Mouse (Mus musculus) midbrain, embryonic 16.5 days (tissue): ENCODE measurements around the gene Nxnl1. TPM values are rescaled to one million over a fixed set of nuclear protein-coding genes. Genes with fewer than 3 reads are reported as not detected.

Experiments used
- ATAC-seq: fragments of 200-750 bp; cut with Nextera tagmentation; 2 replicates; pipeline ENCODE4 v1.8.0; 2017; ENCODE audit warnings: moderate TSS enrichment
- H3K27ac ChIP-seq: fragments of 300-500 bp; sonication (generic); 2 replicates; pipeline ENCODE4 v1.5.1; 2014; ENCODE audit warnings: mild to moderate bottlenecking, low read length, mixed read lengths
- H3K27me3 ChIP-seq: fragments of 300-500 bp; sonication (generic); 2 replicates; pipeline ENCODE4 v1.6.1; 2014; ENCODE audit warnings: low read depth, low read length, mixed read lengths; ENCODE audit not compliant: control insufficient read depth, insufficient read depth
- H3K36me3 ChIP-seq: fragments of 300-500 bp; sonication (generic); 2 replicates; pipeline ENCODE4 v1.6.1; 2014; ENCODE audit warnings: mild to moderate bottlenecking, low read length, moderate library complexity, mixed read lengths; ENCODE audit not compliant: control insufficient read depth, insufficient read depth
- H3K4me1 ChIP-seq: fragments of 300-500 bp; sonication (generic); 2 replicates; pipeline ENCODE4 v1.6.1; 2014; ENCODE audit warnings: mild to moderate bottlenecking, low read length, mixed read lengths; ENCODE audit not compliant: control insufficient read depth, insufficient read depth
- H3K4me2 ChIP-seq: fragments of 300-500 bp; sonication (generic); 2 replicates; pipeline ENCODE4 v1.6.1; 2014; ENCODE audit warnings: mild to moderate bottlenecking, low read length, mixed read lengths
- H3K4me3 ChIP-seq: fragments of 300-500 bp; sonication (generic); 2 replicates; pipeline ENCODE4 v1.5.1; 2014; ENCODE audit warnings: low read depth, mild to moderate bottlenecking, low read length, moderate library complexity, mixed read lengths
- H3K9ac ChIP-seq: fragments of 300-500 bp; sonication (generic); 2 replicates; pipeline ENCODE4 v1.6.1; 2014; ENCODE audit warnings: low read depth, low read length, mixed read lengths
- H3K9me3 ChIP-seq: fragments of 300-500 bp; sonication (generic); replicated peaks from 2 replicates; pipeline ENCODE4 v1.6.1; 2014; ENCODE audit warnings: mild to moderate bottlenecking, low read length, mixed read lengths; ENCODE audit not compliant: control insufficient read depth, poor library complexity, severe bottlenecking
- WGBS: fragments of 180-500 bp; shearing (Covaris S2); extraction: QIAGEN DNeasy Blood & Tissue Kit; methylation state at CpG from one replicate; pipeline ENCODE4 v1.1.7; 2014; 5-methylcytosine and 5-hydroxymethylcytosine counted together
- polyA plus RNA-seq: library from polyadenylated mRNA; unstranded; fragments of >200 nt; fragmentation: Nextera tagmentation; extraction: Ambion mirVana; gene quantifications from 2 replicates; pipeline ENCODE4 v1.2.1, GENCODE M21; 2015

Gene Nxnl1
- polyA plus RNA-seq, 1 experiment from 2014 or later: not detected

GRCm38 (mm10) chr8:71574426-71574825 is 8.0 kb upstream of the Nxnl1 start:
- Histone ChIP-seq H3K9me3 (no peaks in the 10 kb centered on the region), H3K36me3 (0 out of 2 replicates have a peak, but pooled peaks cover under 1% of the 10 kb centered on the region), H3K4me3 (no peak overlapping the region), H3K27ac (no peak overlapping the region), H3K4me1 (peaks cover 19% of the 10 kb centered on the region), H3K4me2 (no peak overlapping the region), H3K27me3 (no peaks in the 10 kb centered on the region), H3K9ac (no peak overlapping the region)
- 76% methylated on average over 7 of the region's 7 CpGs for WGBS
- no peak for ATAC-seq

DNA sequence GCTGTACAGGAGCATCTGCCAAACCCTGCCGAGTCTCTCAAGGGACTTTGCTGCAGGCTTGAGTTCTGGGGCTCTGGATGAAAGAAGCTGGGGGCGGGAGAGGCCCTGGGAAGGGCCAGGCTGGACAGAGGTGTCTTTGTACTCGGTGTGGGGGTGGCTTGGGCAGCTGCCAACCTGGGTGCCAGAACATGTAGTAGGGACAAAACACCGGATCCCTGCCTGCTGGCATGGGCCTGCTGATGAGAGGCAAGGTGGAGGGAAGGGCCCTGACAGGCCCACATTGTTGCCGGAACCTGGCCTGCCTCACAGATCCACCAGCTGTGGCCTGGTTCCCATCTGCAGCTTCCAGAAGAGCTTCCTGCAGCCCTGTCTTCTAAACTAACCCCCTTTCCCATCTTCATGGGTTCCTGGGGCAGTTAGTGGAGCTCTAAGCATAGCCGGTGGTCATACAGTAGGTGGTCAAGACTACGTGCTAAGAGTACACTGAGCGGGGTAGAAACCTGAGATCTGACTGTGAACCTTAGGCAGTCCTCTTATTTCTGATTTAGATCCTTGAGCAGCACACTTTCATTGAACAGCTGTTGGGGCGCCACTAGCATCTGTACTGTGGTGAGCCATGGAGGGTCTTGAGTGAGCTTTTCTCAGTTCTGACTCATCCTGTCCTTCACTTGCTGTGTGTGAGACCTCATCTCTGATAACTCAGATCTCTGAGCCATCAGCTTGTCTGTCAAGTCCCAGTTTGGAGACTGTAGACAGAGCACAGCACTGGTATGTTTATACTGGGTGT is 6.6 kb upstream of the Nxnl1 start:
- 71% methylated on average over 9 of the region's 9 CpGs for WGBS
- no peaks in the 10 kb centered on the region for H3K9me3 ChIP-seq
- 0 out of 2 replicates have a peak overlapping the region, but pooled peaks have one; percentile 34 for H3K9ac ChIP-seq
- no peaks in the 10 kb centered on the region for H3K36me3 ChIP-seq
- H3K4me1 ChIP-seq: peaks cover 19% of the 10 kb centered on the region
- H3K27ac ChIP-seq: peak overlapping the region; percentile 51
- peak overlapping the region; percentile 1; the same call in 1 of the 2 replicates for H3K4me2 ChIP-seq
- no peak overlapping the region for H3K4me3 ChIP-seq
- no peaks in the 10 kb centered on the region for H3K27me3 ChIP-seq
- ATAC-seq: no peak

DNA sequence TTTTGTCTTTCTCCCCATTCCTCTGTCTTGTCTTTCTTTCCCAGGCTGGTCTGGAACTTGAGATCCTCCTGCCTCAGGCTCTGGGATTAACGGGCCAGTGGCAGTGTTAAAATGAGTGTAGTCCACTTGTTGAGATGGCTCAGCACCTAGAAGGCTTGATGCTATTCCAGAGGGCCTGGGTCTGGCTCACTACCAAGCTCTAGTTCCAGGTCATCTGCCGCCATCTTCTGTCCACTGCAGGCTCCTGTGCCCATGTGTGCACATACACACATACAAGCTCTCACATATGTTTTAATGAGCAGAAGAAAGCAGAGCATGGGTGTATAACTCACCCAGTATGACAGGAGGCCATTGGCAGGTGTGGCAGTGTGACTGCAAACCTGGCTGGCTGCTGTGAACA is 5.7 kb upstream of the Nxnl1 start:
- Histone ChIP-seq H3K27me3 (0 out of 2 replicates have a peak, but pooled peaks cover 3% of the 10 kb centered on the region), H3K27ac (peak overlapping the region; percentile 51), H3K4me2 (no peak overlapping the region; the same call in 1 of the 2 replicates), H3K9me3 (no peaks in the 10 kb centered on the region), H3K4me3 (no peak overlapping the region), H3K4me1 (peaks cover 19% of the 10 kb centered on the region), H3K36me3 (no peaks in the 10 kb centered on the region), H3K9ac (no peak overlapping the region)
- no peak for ATAC-seq
- WGBS: 96% methylated on average over 2 of the region's 2 CpGs

DNA sequence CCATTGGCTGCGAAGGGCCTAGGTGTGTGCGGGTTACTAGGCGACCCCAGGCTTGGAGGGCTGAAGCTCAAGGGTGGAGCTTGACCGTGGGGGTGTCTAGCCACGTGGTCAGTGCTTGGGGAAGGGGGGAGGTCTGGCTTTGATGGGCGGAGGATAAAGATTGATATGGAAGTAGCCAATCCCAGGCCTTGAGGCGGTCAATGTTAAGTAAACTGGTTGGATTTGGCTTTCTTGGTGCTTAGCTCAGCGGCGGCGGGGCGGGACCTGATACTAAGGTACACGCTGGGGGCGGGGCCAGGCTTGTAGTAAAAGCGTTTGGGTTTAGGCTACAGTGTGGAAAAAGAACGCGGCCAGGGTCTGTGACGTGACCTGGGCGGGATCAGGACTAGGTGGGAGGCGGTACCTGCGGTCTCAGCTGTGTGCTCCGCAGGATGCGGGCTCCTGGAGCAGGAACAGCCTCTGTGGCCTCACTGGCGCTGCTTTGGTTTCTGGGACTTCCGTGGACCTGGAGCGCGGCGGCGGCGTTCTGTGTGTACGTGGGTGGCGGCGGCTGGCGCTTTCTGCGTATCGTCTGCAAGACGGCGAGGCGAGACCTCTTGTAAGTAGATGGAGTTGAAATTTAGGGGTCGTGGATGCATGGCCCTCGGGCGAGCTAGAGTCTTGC is 4.0 kb upstream of the Nxnl1 start:
- WGBS: under 1% methylated on average over 41 of the region's 41 CpGs
- Histone ChIP-seq H3K36me3 (no peaks in the 10 kb centered on the region), H3K27ac (peak overlapping the region; percentile 90), H3K27me3 (peaks cover 5% of the 10 kb centered on the region; the same call in 1 of the 2 replicates), H3K9me3 (no peaks in the 10 kb centered on the region), H3K4me3 (peak overlapping the region; percentile 73), H3K4me2 (peak overlapping the region; percentile 62), H3K9ac (peak overlapping the region; percentile 75), H3K4me1 (peaks cover 19% of the 10 kb centered on the region)
- ATAC-seq: peak; percentile 90

DNA sequence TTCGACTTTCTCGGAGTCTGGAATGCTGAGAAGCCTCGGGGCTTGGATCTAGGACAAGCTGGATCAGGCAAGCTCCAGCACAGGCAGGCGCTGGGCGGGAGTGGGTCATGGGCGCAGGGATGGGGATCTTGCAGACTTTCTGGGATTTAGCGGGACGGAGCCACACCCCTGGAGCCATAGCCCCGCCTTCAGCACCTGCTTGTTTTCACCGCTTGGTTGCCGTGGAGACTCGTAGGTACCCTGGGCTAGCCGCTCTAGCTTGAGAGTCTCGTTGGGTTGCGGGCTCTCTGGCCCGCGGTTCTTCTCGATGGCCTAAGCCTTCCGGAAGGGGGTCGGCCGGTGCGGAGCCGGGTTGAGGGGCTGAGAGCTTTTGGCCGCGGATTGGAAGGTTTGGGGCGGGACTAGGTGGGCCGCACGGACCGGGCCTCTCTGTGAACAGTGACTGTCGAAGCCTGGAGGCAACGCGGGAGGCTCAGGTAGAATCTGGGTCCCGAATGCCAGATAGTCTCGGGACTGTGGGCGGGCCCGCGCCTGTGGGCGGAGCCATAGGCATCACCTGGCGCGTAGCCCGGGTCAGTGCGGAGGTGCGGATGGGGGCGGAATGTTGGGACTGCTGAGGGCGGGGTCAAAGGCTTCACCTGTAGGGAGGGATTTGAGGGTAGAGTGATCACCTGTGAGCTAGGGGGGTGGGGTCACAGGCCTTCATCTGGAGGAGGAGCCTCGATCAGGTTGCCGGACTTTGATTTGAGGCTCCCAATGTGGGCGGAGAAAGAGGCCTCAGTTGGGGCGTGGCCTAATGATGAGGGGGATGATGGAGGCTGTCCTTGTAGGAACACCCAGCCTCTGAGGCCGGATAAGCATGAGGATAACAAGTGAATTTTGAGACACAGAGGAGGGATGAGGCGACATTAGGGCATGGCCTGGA is 3.2 kb upstream of the Nxnl1 start:
- Histone ChIP-seq H3K9ac (peak overlapping the region; percentile 75), H3K4me3 (peak overlapping the region; percentile 73), H3K4me2 (peak overlapping the region; percentile 62), H3K9me3 (no peaks in the 10 kb centered on the region), H3K27me3 (peaks cover 7% of the 10 kb centered on the region; the same call in 1 of the 2 replicates), H3K4me1 (peaks cover 19% of the 10 kb centered on the region), H3K36me3 (no peaks in the 10 kb centered on the region), H3K27ac (peak overlapping the region; percentile 90)
- peak; percentile 85 for ATAC-seq
- under 1% methylated on average over 51 of the region's 51 CpGs for WGBS

DNA sequence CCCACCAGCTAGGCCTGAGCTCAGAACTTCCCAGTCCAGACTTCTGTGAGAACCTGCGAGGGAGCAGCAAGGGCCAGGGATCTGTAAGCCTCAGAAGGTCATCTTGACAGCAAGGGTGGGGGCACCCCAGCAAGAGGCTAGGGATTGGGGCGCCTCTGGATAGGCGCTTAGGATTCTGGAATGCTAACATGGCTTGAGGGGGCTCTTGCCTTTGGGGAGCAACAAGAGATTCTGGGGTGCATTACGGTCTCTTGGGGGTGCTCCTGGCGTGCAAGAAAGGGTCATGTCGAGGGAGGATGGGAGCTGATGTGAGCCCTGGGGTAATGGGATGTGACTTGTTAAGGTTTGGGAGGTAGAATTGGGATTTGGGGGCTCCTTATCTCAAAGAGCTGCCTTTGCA is 2.5 kb upstream of the Nxnl1 start:
- Histone ChIP-seq H3K4me2 (peak overlapping the region; percentile 62), H3K36me3 (no peaks in the 10 kb centered on the region), H3K4me3 (peak overlapping the region; percentile 73), H3K9me3 (no peaks in the 10 kb centered on the region), H3K9ac (peak overlapping the region; percentile 75), H3K27me3 (peaks cover 7% of the 10 kb centered on the region; the same call in 1 of the 2 replicates), H3K4me1 (peaks cover 19% of the 10 kb centered on the region), H3K27ac (peak overlapping the region; percentile 90)
- 16% methylated on average over 6 of the region's 6 CpGs for WGBS
- no peak for ATAC-seq

DNA sequence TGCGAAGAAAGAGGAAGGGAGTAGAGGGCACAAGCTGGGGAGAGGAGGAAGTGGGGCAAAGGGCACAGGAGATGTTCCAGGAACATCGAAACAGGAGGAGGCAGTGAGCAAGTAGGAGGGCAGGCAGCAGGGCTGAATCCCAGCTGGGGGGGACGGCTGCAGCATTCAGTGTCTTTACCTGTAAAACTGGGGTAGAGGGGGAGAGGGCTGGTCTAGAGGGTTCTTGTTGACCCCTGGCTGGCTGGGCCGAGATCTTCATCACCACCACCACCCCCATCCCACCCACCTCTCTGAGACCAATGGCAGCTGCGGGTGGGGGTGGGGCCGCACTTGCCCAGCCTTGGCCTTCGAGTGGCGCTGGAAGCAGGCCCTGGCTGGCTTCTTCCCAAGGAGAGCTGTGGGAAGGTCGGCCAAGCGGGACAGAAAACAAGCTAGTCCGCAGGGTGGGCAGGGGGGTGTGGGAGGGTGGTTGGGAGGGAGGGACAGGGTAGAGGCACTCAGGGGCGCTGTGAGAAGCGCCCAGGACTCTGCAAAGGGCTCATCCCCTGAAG is 2.1 kb upstream of the Nxnl1 start, which contains the start of gene Slc27a1:
Gene Slc27a1, plus strand, starts transcription at position 496 of the 551 bp plus-strand sequence.
- no peaks in the 10 kb centered on the region for H3K36me3 ChIP-seq
- peaks cover 19% of the 10 kb centered on the region for H3K4me1 ChIP-seq
- H3K9ac ChIP-seq: peak within 1 kb of the TSS; percentile 75
- H3K9me3 ChIP-seq: no peaks in the 10 kb centered on the region
- H3K27ac ChIP-seq: peak within 1 kb of the TSS; percentile 90
- no peak for ATAC-seq
- peak within 1 kb of the TSS; percentile 73 for H3K4me3 ChIP-seq
- WGBS: 9% methylated on average over 13 of the region's 13 CpGs
- H3K27me3 ChIP-seq: peaks cover 7% of the 10 kb centered on the region; the same call in 1 of the 2 replicates
- peak within 1 kb of the TSS; percentile 62 for H3K4me2 ChIP-seq

- no peaks in the 10 kb centered on the region for H3K9me3 ChIP-seq
- no peaks in the 10 kb centered on the region for H3K36me3 ChIP-seq
- H3K27me3 ChIP-seq: peaks cover 10% of the 10 kb centered on the region
- H3K27ac ChIP-seq: no peak overlapping the region
- H3K9ac ChIP-seq: no peak overlapping the region
- no peak for ATAC-seq
- H3K4me1 ChIP-seq: peaks cover 20% of the 10 kb centered on the region
- H3K4me3 ChIP-seq: no peak overlapping the region
- H3K4me2 ChIP-seq: no peak overlapping the region
- 79% methylated on average over 7 of the region's 7 CpGs for WGBS
Measured at GRCm38 (mm10) chr8:71567587-71567986, 1.2 kb upstream of the Nxnl1 start.
